Mouse (Mus musculus) layer of hippocampus, postnatal 10 days (tissue): ENCODE data around the gene Gm21985. TPM values are rescaled to one million over a fixed set of nuclear protein-coding genes. Genes with fewer than 3 reads are reported as not detected.
A peak's percentile ranks its signal among the peaks of the same experiment; 100 is the strongest.

Experiments
- DNase-seq, 2 experiments: peaks; one replicate each; pipeline ENCODE4 v3.0.0; 2021; ENCODE audit warnings: low spot score in 2 of 2
- total RNA-seq, 2 experiments: library from RNA; stranded (reverse); gene quantifications; 2 replicates each; pipeline ENCODE4 v1.2.3; 2021

Gm21985 gene
- total RNA-seq, 2 experiments from 2014 or later = 1.0 to 1.3 TPM

GRCm38 (mm10) chr2:112328069-112328777, 62.1 kb downstream of the Gm21985 start:
- no peak for DNase-seq

- DNase-seq = no peak
These were observed 66.2 kb downstream of the Gm21985 start for GRCm38 (mm10) chr2:112332051-112332898.

- no peak for DNase-seq
These were observed 71.1 kb downstream of the Gm21985 start for GRCm38 (mm10) chr2:112337211-112337610.

GRCm38 (mm10) chr2:112339736-112340135, 73.6 kb downstream of the Gm21985 start:
- no peak for DNase-seq

GRCm38 (mm10) chr2:112341117-112341516, 75.0 kb downstream of the Gm21985 start:
- no peak for DNase-seq

- no peak for DNase-seq
These were observed 82.1 kb downstream of the Gm21985 start for GRCm38 (mm10) chr2:112348246-112348645.

GRCm38 (mm10) chr2:112353685-112354455, 87.8 kb downstream of the Gm21985 start:
- DNase-seq = no peak

GRCm38 (mm10) chr2:112359611-112360010, 93.5 kb downstream of the Gm21985 start:
- DNase-seq = no peak

GRCm38 (mm10) chr2:112360012-112360780, 94.1 kb downstream of the Gm21985 start:
- no peak for DNase-seq

GRCm38 (mm10) chr2:112360781-112361169, 94.7 kb downstream of the Gm21985 start:
- no peak for DNase-seq

- peak in 1 of 2 experiments; percentile 15 for DNase-seq
These were observed 101.1 kb downstream of the Gm21985 start for GRCm38 (mm10) chr2:112367222-112367621.

GRCm38 (mm10) chr2:112367726-112368673, 101.9 kb downstream of the Gm21985 start, which contains the start of gene Emc4:
Emc4 (minus strand) TSS chr2:112368027.
- DNase-seq = peak; percentile 91

- DNase-seq = no peak
These were observed 103.8 kb downstream of the Gm21985 start for GRCm38 (mm10) chr2:112369941-112370340.

- DNase-seq = no peak
These were observed 107.0 kb downstream of the Gm21985 start for GRCm38 (mm10) chr2:112373141-112373540.

- no peak for DNase-seq
These were observed 108.5 kb downstream of the Gm21985 start for GRCm38 (mm10) chr2:112374610-112375009.

- DNase-seq = peak; percentile 93 to 96
These were observed 113.1 kb downstream of the Gm21985 start, which contains the start of gene Katnbl1 for GRCm38 (mm10) chr2:112378973-112379898. Katnbl1 (plus strand) TSS chr2:112379211.

GRCm38 (mm10) chr2:112380131-112380530, 114.0 kb downstream of the Gm21985 start:
- DNase-seq = no peak

- DNase-seq = no peak
These were observed 115.1 kb downstream of the Gm21985 start for GRCm38 (mm10) chr2:112381219-112381618.
